Mouse (Mus musculus): ENCODE results near the gene Cux2.
"Not testable (repeated sequence)": the region's sequence is repeated elsewhere in the genome, so short reads cannot be mapped to it uniquely, and the experiment has no call there.

Cux2 gene

GRCm38 (mm10) chr5:121856740-121857139 lies 193.2 kb downstream of the Cux2 start:
- no peak for DNase-seq

GRCm38 (mm10) chr5:121854768-121855167 lies 195.1 kb downstream of the Cux2 start:
- no peak for DNase-seq

GRCm38 (mm10) chr5:121853368-121854051 lies 196.4 kb downstream of the Cux2 start:
- no peak for DNase-seq

GRCm38 (mm10) chr5:121849478-121850349 lies 200.2 kb downstream of the Cux2 start:
- DNase-seq: no peak

- DNase-seq: peak; percentile 93
These were observed 201.2 kb downstream of the Cux2 start, which contains the start of gene Pheta1 for GRCm38 (mm10) chr5:121848743-121849142. TSS of gene Pheta1 (plus strand) at chr5:121848984.

- peak; percentile 54 for DNase-seq
These were observed 201.8 kb downstream of the Cux2 start for GRCm38 (mm10) chr5:121848035-121848519.

GRCm38 (mm10) chr5:121847269-121847668 lies 202.6 kb downstream of the Cux2 start:
- not testable (repeated sequence) for DNase-seq

- DNase-seq: no peak
These were observed 203.6 kb downstream of the Cux2 start for GRCm38 (mm10) chr5:121846322-121846721.

- DNase-seq: no peak
These were observed 204.5 kb downstream of the Cux2 start for GRCm38 (mm10) chr5:121845361-121845760.

GRCm38 (mm10) chr5:121843138-121843905 lies 206.6 kb downstream of the Cux2 start:
- no peak for DNase-seq

GRCm38 (mm10) chr5:121842665-121843118 lies 207.2 kb downstream of the Cux2 start:
- DNase-seq: peak; percentile 87

GRCm38 (mm10) chr5:121841973-121842372 lies 207.9 kb downstream of the Cux2 start:
- DNase-seq: no peak

- no peak for DNase-seq
These were observed 208.4 kb downstream of the Cux2 start for GRCm38 (mm10) chr5:121841516-121841915.

- no peak for DNase-seq
These were observed 210.8 kb downstream of the Cux2 start for GRCm38 (mm10) chr5:121839128-121839473.

GRCm38 (mm10) chr5:121838341-121839127 lies 211.4 kb downstream of the Cux2 start:
- DNase-seq: peak; percentile 60

- DNase-seq: peak; percentile 72
These were observed 212.2 kb downstream of the Cux2 start, which contains the start of gene Sh2b3 for GRCm38 (mm10) chr5:121837441-121838340. TSS of gene Sh2b3 (minus strand) at chr5:121837646.

- peak; percentile 88 for DNase-seq
These were observed 213.0 kb downstream of the Cux2 start for GRCm38 (mm10) chr5:121836692-121837415.

GRCm38 (mm10) chr5:121835949-121836691 lies 213.8 kb downstream of the Cux2 start:
- DNase-seq: no peak

GRCm38 (mm10) chr5:121834991-121835747 lies 214.7 kb downstream of the Cux2 start:
- DNase-seq: no peak
